Mouse (Mus musculus) lung, adult 2 months (tissue): ENCODE measurements at regions not wholly inside any gene's neighbourhood (a gene's known extent, or its start where the extent isn't known, plus 50 kb on each side); places are given as distances from the start of the nearest gene placed in this dataset.

ENCODE experiments used
- DNase-seq: peaks from one replicate; pipeline ENCODE4 v3.0.0; 2022
- H3K4me1 ChIP-seq: fragments of 200-500 bp; 2 replicates; pipeline ENCODE4 v1.6.1; 2011; ENCODE audit warnings: low read length; ENCODE audit not compliant: control insufficient read depth, insufficient read depth
- H3K4me3 ChIP-seq: fragments of 200-500 bp; replicated peaks from 2 replicates; pipeline ENCODE3; 2011; ENCODE audit warnings: low read depth, mild to moderate bottlenecking, control low read depth, low read length; ENCODE audit errors: extremely low read depth
- CTCF ChIP-seq: fragments of 200-500 bp; IDR thresholded peaks from 2 replicates; pipeline ENCODE4 v1.5.1; 2011; ENCODE audit warnings: mild to moderate bottlenecking, low read length, control low read depth; ENCODE audit not compliant: insufficient read depth
- POLR2A ChIP-seq: fragments of 200-500 bp; IDR thresholded peaks from 2 replicates; pipeline ENCODE4 v1.6.1; 2011; ENCODE audit warnings: low read depth, mild to moderate bottlenecking, control low read depth, low read length, borderline replicate concordance; ENCODE audit errors: extremely low read depth
- WGBS: fragments of 180-500 bp; shearing (Covaris S2); methylation state at CpG from one replicate; pipeline ENCODE4 v1.1.7; 2018; 5-methylcytosine and 5-hydroxymethylcytosine counted together

GRCm38 (mm10) chr11:63753260-63753659, 168.8 kb downstream of the Hs3st3b1 start:
- no peak overlapping the region for H3K4me3 ChIP-seq
- no peaks in the 10 kb centered on the region for H3K4me1 ChIP-seq
- 82% methylated on average over 5 of the region's 5 CpGs for WGBS
- TF ChIP-seq CTCF (no peak), POLR2A (no peak)
- DNase-seq = no peak

DNA sequence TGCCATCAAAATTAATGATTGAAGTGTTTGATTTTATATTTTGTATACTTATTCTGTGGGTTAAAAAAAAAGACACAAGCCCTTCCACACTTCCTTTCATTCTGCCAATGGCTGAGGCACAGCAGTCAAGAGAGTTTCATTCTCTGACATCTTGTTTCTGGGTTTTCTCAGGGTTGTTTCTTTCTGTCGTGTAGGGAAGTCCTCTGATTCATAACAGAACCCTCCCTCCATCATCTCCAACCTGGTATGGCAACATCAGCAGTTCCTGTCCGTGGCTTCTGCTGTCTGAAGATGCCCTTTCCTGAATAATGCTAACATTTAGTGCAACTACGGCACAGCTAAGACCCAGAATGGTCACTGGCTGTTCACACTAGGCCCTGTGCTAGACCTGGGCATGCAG, 167.3 kb downstream of the Hs3st3b1 start:
- Histone ChIP-seq H3K4me1 (no peaks in the 10 kb centered on the region), H3K4me3 (no peak overlapping the region)
- 67% methylated on average over 3 of the region's 3 CpGs for WGBS
- DNase-seq = no peak
- no peak for TF ChIP-seq CTCF
- no peak for TF ChIP-seq POLR2A

- WGBS = 53% methylated on average over 3 of the region's 3 CpGs
- DNase-seq = no peak
- no peak for TF ChIP-seq POLR2A
- TF ChIP-seq CTCF = no peak
- Histone ChIP-seq H3K4me3 (no peak overlapping the region), H3K4me1 (no peaks in the 10 kb centered on the region)
These were observed 163.8 kb downstream of the Hs3st3b1 start for GRCm38 (mm10) chr11:63758313-63758712.

GRCm38 (mm10) chr11:63761561-63761960, 160.5 kb downstream of the Hs3st3b1 start:
- no peak for TF ChIP-seq CTCF
- TF ChIP-seq POLR2A = no peak
- Histone ChIP-seq H3K4me1 (no peaks in the 10 kb centered on the region), H3K4me3 (no peak overlapping the region)
- no peak for DNase-seq
- WGBS = 77% methylated on average over 6 of the region's 6 CpGs

GRCm38 (mm10) chr11:63767631-63768250, 154.3 kb downstream of the Hs3st3b1 start:
- H3K4me3 ChIP-seq = no peak overlapping the region
- DNase-seq = no peak
- no peaks in the 10 kb centered on the region for H3K4me1 ChIP-seq
- 30% methylated on average over 10 of the region's 10 CpGs for WGBS
- TF ChIP-seq POLR2A (no peak), CTCF (no peak)

- no peak overlapping the region for H3K4me3 ChIP-seq
- H3K4me1 ChIP-seq = no peaks in the 10 kb centered on the region
- TF ChIP-seq POLR2A (no peak), CTCF (no peak)
- WGBS = 97% methylated on average over 2 of the region's 2 CpGs
- DNase-seq = no peak
These were observed 152.4 kb downstream of the Hs3st3b1 start for GRCm38 (mm10) chr11:63769738-63770137.

GRCm38 (mm10) chr11:63775382-63775781, 146.7 kb downstream of the Hs3st3b1 start:
- WGBS = 61% methylated on average over 6 of the region's 6 CpGs
- no peaks in the 10 kb centered on the region for H3K4me1 ChIP-seq
- H3K4me3 ChIP-seq = no peak overlapping the region
- no peak for DNase-seq
- TF ChIP-seq POLR2A (no peak), CTCF (no peak)

- H3K4me1 ChIP-seq = no peaks in the 10 kb centered on the region
- H3K4me3 ChIP-seq = no peak overlapping the region
- WGBS = 66% methylated on average over 6 of the region's 6 CpGs
- TF ChIP-seq CTCF (no peak), POLR2A (no peak)
- no peak for DNase-seq
These were observed 142.7 kb downstream of the Hs3st3b1 start for GRCm38 (mm10) chr11:63779371-63779770.

DNA sequence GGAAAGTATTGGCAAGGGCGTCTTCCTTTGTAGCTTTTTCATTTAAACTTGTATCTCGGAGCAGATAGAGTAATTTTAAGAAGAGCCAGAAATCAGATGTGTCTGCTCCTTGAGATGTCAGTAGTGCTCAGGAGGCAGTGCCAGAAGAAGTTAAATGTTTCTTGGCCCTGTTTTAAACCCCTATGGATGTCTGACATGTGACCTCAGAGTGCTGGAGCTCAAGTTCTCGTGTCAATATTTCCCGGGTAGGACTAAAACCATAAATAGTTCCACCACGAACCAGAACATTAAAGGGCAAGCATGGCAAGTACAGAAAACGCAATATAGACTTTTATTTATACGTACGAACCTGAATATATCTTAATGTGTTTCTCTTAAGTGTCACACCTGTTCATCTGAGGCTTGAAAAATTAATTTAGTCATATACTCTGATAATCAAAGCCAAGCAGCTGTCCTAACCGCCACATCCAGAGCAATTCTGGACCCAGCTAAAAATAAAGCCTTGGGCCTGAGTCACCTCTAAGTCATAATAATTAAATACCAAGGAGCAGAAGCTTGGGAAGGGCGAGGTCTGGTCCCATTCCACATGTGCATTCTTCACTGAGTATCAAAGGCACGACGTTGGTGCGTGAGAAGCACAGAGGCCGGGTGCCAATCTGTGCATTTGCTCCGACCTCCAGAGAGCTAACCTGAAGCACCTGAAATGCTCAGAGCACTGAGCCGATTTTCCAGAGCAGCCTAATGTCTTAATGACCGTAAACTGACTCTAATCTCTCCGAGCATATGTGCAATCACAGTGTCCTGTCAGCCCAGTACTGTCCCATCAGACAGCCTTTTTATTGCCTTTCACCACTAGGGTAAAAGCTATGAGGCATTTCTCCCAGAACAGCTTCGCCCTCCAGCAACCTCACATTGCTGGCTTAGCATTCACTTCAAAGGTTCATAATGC, 139.8 kb downstream of the Hs3st3b1 start:
- no peaks in the 10 kb centered on the region for H3K4me1 ChIP-seq
- DNase-seq = no peak
- no peak overlapping the region for H3K4me3 ChIP-seq
- TF ChIP-seq CTCF (no peak), POLR2A (no peak)
- WGBS = 78% methylated on average over 19 of the region's 19 CpGs
